Mouse (Mus musculus) liver, adult 2 months (tissue): ENCODE data around the gene Olfr1411. TPM values are rescaled to one million over a fixed set of nuclear protein-coding genes. Genes with fewer than 3 reads are reported as not detected.

Source experiments
- DNase-seq: peaks from one replicate; pipeline ENCODE4 v3.0.0-alpha.2; 2011; ENCODE audit warnings: low read depth, low spot score; ENCODE audit errors: extremely low read depth
- H3K27ac ChIP-seq: fragments of 200-500 bp; replicated peaks from 2 replicates; pipeline ENCODE4 v1.5.1; 2012; ENCODE audit warnings: low read depth, mild to moderate bottlenecking, control low read depth, inconsistent platforms, low read length; ENCODE audit not compliant: insufficient read depth
- H3K27me3 ChIP-seq: fragments of 200-500 bp; 2 replicates; pipeline ENCODE4 v1.6.1; 2012; ENCODE audit warnings: mild to moderate bottlenecking, moderate library complexity, low read length, inconsistent platforms; ENCODE audit not compliant: control insufficient read depth, insufficient read depth
- H3K36me3 ChIP-seq: fragments of 200-500 bp; 2 replicates; pipeline ENCODE4 v1.6.1; 2012; ENCODE audit warnings: low read length, inconsistent platforms; ENCODE audit not compliant: control insufficient read depth, insufficient read depth
- H3K4me1 ChIP-seq: fragments of 200-500 bp; 2 replicates; pipeline ENCODE4 v1.6.1; 2011; ENCODE audit warnings: low read length; ENCODE audit not compliant: control insufficient read depth, insufficient read depth
- H3K4me3 ChIP-seq: fragments of 200-500 bp; 2 replicates; pipeline ENCODE4 v1.5.1; 2011; ENCODE audit warnings: low read depth, mild to moderate bottlenecking, control low read depth, low read length, moderate library complexity; ENCODE audit not compliant: insufficient read depth
- H3K79me2 ChIP-seq: fragments of 200-500 bp; 2 replicates; pipeline ENCODE4 v1.6.1; 2012; ENCODE audit warnings: inconsistent platforms, mild to moderate bottlenecking, low read length, moderate library complexity; ENCODE audit not compliant: control insufficient read depth, insufficient read depth
- H3K9ac ChIP-seq: fragments of 200-500 bp; 2 replicates; pipeline ENCODE4 v1.6.1; 2012; ENCODE audit warnings: low read depth, mild to moderate bottlenecking, control low read depth, inconsistent platforms, low read length
- CTCF ChIP-seq: fragments of 200-500 bp; IDR thresholded peaks from 2 replicates; pipeline ENCODE4 v1.5.1; 2011; ENCODE audit warnings: low read depth, low read length, control low read depth
- POLR2A ChIP-seq: fragments of 200-500 bp; IDR thresholded peaks from 2 replicates; pipeline ENCODE4 v1.6.1; 2011; ENCODE audit warnings: low read length, control low read depth; ENCODE audit not compliant: insufficient read depth; ENCODE audit errors: extremely low read depth
- WGBS: fragments of 180-500 bp; shearing (Covaris S2); methylation state at CpG from one replicate; pipeline ENCODE4 v1.1.7; 2018; 5-methylcytosine and 5-hydroxymethylcytosine counted together
- polyA plus RNA-seq: library from polyadenylated mRNA; depleted of rRNA; stranded (reverse); fragments of >200 nt; gene quantifications from 2 replicates; pipeline ENCODE4 v1.2.3, GENCODE M21; 2012
- total RNA-seq: library from RNA; depleted of rRNA; stranded (reverse); fragments of >200 nt; gene quantifications from 2 replicates; pipeline ENCODE4 v1.2.3, GENCODE M21; 2014

Gene Olfr1411
- total and polyA plus RNA-seq, 2 experiments, result not detected

GRCm38 (mm10) chr1:92634976-92635599 lies 40.9 kb downstream of the Olfr1411 start:
- WGBS, result 87% methylated on average over 4 of the region's 4 CpGs
- DNase-seq, result no peak
- Histone ChIP-seq H3K27me3 (no peaks in the 10 kb centered on the region), H3K79me2 (no peaks in the 10 kb centered on the region), H3K4me3 (no peak overlapping the region), H3K27ac (no peak overlapping the region), H3K4me1 (no peaks in the 10 kb centered on the region), H3K36me3 (no peaks in the 10 kb centered on the region; the same call in 1 of the 2 replicates), H3K9ac (no peak overlapping the region)
- TF ChIP-seq CTCF (no peak), POLR2A (no peak)

- TF ChIP-seq POLR2A (no peak), CTCF (no peak)
- Histone ChIP-seq H3K9ac (no peak overlapping the region), H3K79me2 (peaks cover under 1% of the 10 kb centered on the region; the same call in 1 of the 2 replicates), H3K4me1 (peaks cover 5% of the 10 kb centered on the region), H3K4me3 (no peak overlapping the region), H3K36me3 (no peaks in the 10 kb centered on the region; the same call in 1 of the 2 replicates), H3K27me3 (no peaks in the 10 kb centered on the region), H3K27ac (no peak overlapping the region)
- DNase-seq, result no peak
- WGBS, result 79% methylated on average over 8 of the region's 8 CpGs
These were observed 41.8 kb downstream of the Olfr1411 start for GRCm38 (mm10) chr1:92636015-92636414.

- 93% methylated on average over 11 of the region's 11 CpGs for WGBS
- Histone ChIP-seq H3K27me3 (no peaks in the 10 kb centered on the region), H3K79me2 (peaks cover 7% of the 10 kb centered on the region; the same call in 1 of the 2 replicates)
These were observed 42.5 kb downstream of the Olfr1411 start for GRCm38 (mm10) chr1:92636676-92637075.

GRCm38 (mm10) chr1:92637501-92638172 lies 43.4 kb downstream of the Olfr1411 start:
- no peak overlapping the region for H3K9ac ChIP-seq
- TF ChIP-seq POLR2A (no peak), CTCF (no peak)
- no peak for DNase-seq
- no peaks in the 10 kb centered on the region; the same call in 1 of the 2 replicates for H3K36me3 ChIP-seq
- H3K27me3 ChIP-seq, result no peaks in the 10 kb centered on the region
- peaks cover 8% of the 10 kb centered on the region for H3K4me1 ChIP-seq
- 92% methylated on average over 15 of the region's 15 CpGs for WGBS
- H3K79me2 ChIP-seq, result peaks cover 7% of the 10 kb centered on the region; the same call in 1 of the 2 replicates
- H3K27ac ChIP-seq, result no peak overlapping the region
- no peak overlapping the region for H3K4me3 ChIP-seq

More at GRCm38 (mm10) chr1:92636676-92637075, 42.5 kb downstream of the Olfr1411 start:
- Histone ChIP-seq H3K9ac (no peak overlapping the region), H3K36me3 (no peaks in the 10 kb centered on the region; the same call in 1 of the 2 replicates), H3K27ac (no peak overlapping the region), H3K4me1 (peaks cover 5% of the 10 kb centered on the region), H3K4me3 (no peak overlapping the region)
- TF ChIP-seq POLR2A (no peak), CTCF (no peak)
- no peak for DNase-seq

GRCm38 (mm10) chr1:92638181-92638580 lies 44.0 kb downstream of the Olfr1411 start:
- TF ChIP-seq CTCF, result no peak
- no peak for TF ChIP-seq POLR2A
- whole genome bisulfite sequencing, result 93% methylated on average over 3 of the region's 3 CpGs
- H3K9ac ChIP-seq, result no peak overlapping the region

More at GRCm38 (mm10) chr1:92638181-92638580, 44.0 kb downstream of the Olfr1411 start:
- Histone ChIP-seq H3K4me3 (no peak overlapping the region), H3K27ac (no peak overlapping the region), H3K27me3 (no peaks in the 10 kb centered on the region), H3K4me1 (peaks cover 8% of the 10 kb centered on the region), H3K36me3 (no peaks in the 10 kb centered on the region; the same call in 1 of the 2 replicates), H3K79me2 (peaks cover 7% of the 10 kb centered on the region; the same call in 1 of the 2 replicates)
- DNase-seq, result no peak
